Mouse (Mus musculus): ENCODE measurements around the gene Pitx3. TPM values are rescaled to one million over a fixed set of nuclear protein-coding genes. Genes with fewer than 3 reads are reported as not detected.
A peak's percentile ranks its signal among the peaks of the same experiment; 100 is the strongest.

Gene Pitx3
- total RNA-seq, 2 experiments from 2014 or later = 4.6 to 15.1 TPM

DNA sequence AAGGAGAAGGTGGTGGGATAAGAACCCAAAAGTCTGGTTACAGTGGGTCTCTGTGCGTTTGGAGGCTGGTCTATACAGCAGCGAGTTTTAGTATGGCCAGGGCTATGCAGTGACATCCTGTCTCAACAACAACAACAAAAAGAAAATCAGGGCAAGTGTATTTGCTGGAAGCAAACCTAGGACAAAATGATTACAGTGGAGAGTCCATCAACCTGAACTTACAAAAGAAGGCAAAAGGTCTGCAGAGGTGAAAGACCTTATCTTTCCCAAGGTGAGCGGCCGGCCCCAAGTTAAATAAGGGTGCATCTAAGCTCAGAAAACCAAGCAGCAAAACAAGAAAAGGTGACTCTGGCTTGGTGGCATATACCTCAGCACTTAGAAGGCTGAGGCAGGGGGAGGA is 56.5 kb downstream of the Pitx3 start:
- TF ChIP-seq CTCF (IDR thresholded peaks at IDR 0.05) = no peak
- H3K27ac ChIP-seq = no peak overlapping the region
- no peak overlapping the region for H3K4me3 ChIP-seq
- intact Hi-C loops (cut with DNase I) = no loop called here
- no peak for DNase-seq

DNA sequence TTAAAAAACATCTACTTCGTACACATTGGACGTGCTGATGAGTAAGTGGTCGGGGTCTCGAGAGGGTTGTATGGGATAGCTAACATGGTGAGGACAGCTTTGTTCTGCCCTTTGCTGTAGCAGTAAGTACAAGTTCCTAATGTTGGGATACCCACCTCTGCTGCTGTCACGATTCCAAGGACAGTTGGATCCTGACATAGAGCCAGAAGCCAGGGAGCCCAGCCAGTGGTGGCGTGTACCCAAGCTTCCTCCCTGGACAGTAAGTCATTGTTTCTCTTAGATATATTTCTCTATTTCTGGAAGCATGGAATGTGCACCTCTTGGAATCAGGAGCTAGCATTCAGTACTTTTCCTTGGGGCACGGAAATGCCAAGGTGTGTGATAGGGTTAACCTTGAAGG is 60.3 kb downstream of the Pitx3 start:
- H3K27ac ChIP-seq = no peak overlapping the region
- intact Hi-C loops (cut with DNase I) = loop anchor here (2.0 to 5.0 kb wide), 3 partner anchors 39 to 221 kb away; no protein-coding TSS in a partner anchor
- no peak overlapping the region for H3K4me3 ChIP-seq
- peak; percentile 29 for DNase-seq
- no peak for TF ChIP-seq CTCF (IDR thresholded peaks at IDR 0.05)

DNA sequence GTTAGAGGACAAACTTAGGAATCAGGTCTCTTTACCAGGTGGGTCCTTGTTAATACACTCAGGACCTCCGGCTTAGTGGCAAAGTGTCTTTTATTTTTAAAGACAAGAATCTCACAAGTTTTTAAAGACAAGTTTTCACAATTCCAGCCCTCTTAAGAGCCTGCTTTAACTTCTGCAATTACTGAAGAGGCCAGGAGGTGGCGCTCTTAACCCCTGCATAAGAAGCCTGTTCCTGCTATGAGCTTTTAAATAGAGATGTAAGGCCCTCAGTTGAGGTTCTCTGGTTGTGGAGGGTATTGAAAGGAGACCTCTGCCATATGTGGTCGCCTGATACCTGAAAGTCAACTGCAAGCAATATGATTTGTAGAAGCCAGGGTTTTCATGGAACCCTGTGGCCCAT is 61.8 kb downstream of the Pitx3 start:
- TF ChIP-seq CTCF (IDR thresholded peaks at IDR 0.05) = peak; percentile 88

More for the DNA sequence above, 61.8 kb downstream of the Pitx3 start:
- peak; percentile 48 for DNase-seq
- Histone ChIP-seq H3K4me3 (no peak overlapping the region), H3K27ac (no peak overlapping the region)
- intact Hi-C loops (cut with DNase I) = loop anchor here (2.0 to 5.0 kb wide), 3 partner anchors 41 to 222 kb away; no protein-coding TSS in a partner anchor

Other genes starting within 250 kb of the Pitx3 start
- gene Armh3, start 149.8 kb downstream of the Pitx3 start, total RNA-seq (2021) = 10 to 100 TPM; 13.6 to 14.7 TPM
- gene Hps6, start 144.8 kb downstream of the Pitx3 start, total RNA-seq (2021) = 1 to 10 TPM; 3.4 to 3.9 TPM
- gene Pprc1, start 103.4 kb downstream of the Pitx3 start, total RNA-seq (2021) = 10 to 100 TPM; 15.0 to 24.0 TPM
- gene Ldb1, start 103.1 kb downstream of the Pitx3 start, total RNA-seq (2021) = 10 to 100 TPM; 17.8 to 19.5 TPM
- gene Nolc1, start 72.5 kb downstream of the Pitx3 start, total RNA-seq (2021) = 10 to 100 TPM; 22.4 to 22.5 TPM
- not detected for gene Elovl3, start 16.4 kb downstream of the Pitx3 start, total RNA-seq (2021)
- gene Gbf1, start 4.2 kb upstream of the Pitx3 start, total RNA-seq (2021) = 10 to 100 TPM; 47.4 to 59.0 TPM
- 1 to 10 TPM; 8.2 to 8.5 TPM for gene Nfkb2, start 156.0 kb upstream of the Pitx3 start, total RNA-seq (2021)
- gene Psd, start 178.8 kb upstream of the Pitx3 start, total RNA-seq (2021) = under 1 TPM; 0.14 to 0.36 TPM
- gene Fbxl15, start 179.9 kb upstream of the Pitx3 start, total RNA-seq (2021) = 1 to 10 TPM; 2.9 to 3.8 TPM
- gene Cuedc2, start 190.4 kb upstream of the Pitx3 start, total RNA-seq (2021) = 10 to 100 TPM; 58.2 to 67.6 TPM
- gene Mfsd13a, start 192.8 kb upstream of the Pitx3 start, total RNA-seq (2021) = 1 to 10 TPM in 1 of 2 experiments, under 1 TPM in 1; 0.82 to 1.2 TPM
- under 1 TPM; 0.17 to 0.18 TPM for gene 2310034G01Rik, start 202.0 kb upstream of the Pitx3 start, total RNA-seq (2021)
- 10 to 100 TPM; 59.8 to 61.0 TPM for gene Actr1a, start 247.4 kb upstream of the Pitx3 start, total RNA-seq (2021)
- 1 to 10 TPM; 5.1 to 6.1 TPM for gene Sufu, start 248.6 kb upstream of the Pitx3 start, total RNA-seq (2021)

Data from gastrocnemius, adult 2 months (tissue).